Mouse (Mus musculus) kidney, postnatal 0 days (tissue): ENCODE results near the gene Armh1. TPM values are rescaled to one million over a fixed set of nuclear protein-coding genes. Genes with fewer than 3 reads are reported as not detected.

Experiments used
- ATAC-seq: fragments of 200-750 bp; cut with Nextera tagmentation; replicated peaks from 2 replicates; pipeline ENCODE4 v1.8.0; 2017; ENCODE audit warnings: low read depth, moderate number of reproducible peaks, moderate TSS enrichment, moderate library complexity; ENCODE audit not compliant: low FRiP score
- DNase-seq: peaks from one replicate; pipeline ENCODE4 v3.0.0-alpha.2; 2016; ENCODE audit warnings: low spot score
- H3K27ac ChIP-seq: fragments of 300-500 bp; sonication (generic); 2 replicates; pipeline ENCODE4 v1.5.1; 2014; ENCODE audit warnings: mild to moderate bottlenecking
- H3K27me3 ChIP-seq: fragments of 300-500 bp; sonication (generic); 2 replicates; pipeline ENCODE4 v1.6.1; 2014; ENCODE audit warnings: low read length, mixed read lengths; ENCODE audit not compliant: insufficient read depth
- H3K36me3 ChIP-seq: fragments of 300-500 bp; sonication (generic); 2 replicates; pipeline ENCODE4 v1.6.1; 2014; ENCODE audit warnings: low read length, mixed read lengths; ENCODE audit not compliant: insufficient read depth
- H3K4me1 ChIP-seq: fragments of 300-500 bp; sonication (generic); replicated peaks from 2 replicates; pipeline ENCODE4 v1.6.1; 2014; ENCODE audit warnings: antibody characterized with exemption, low read length, mixed read lengths; ENCODE audit not compliant: insufficient read depth
- H3K4me2 ChIP-seq: fragments of 300-500 bp; sonication (generic); 2 replicates; pipeline ENCODE4 v1.6.1; 2014; ENCODE audit warnings: mild to moderate bottlenecking, low read length, moderate library complexity, mixed read lengths
- H3K4me3 ChIP-seq: fragments of 300-500 bp; sonication (generic); replicated peaks from 2 replicates; pipeline ENCODE4 v1.5.1; 2014; ENCODE audit warnings: low read depth, low read length
- H3K9ac ChIP-seq: fragments of 300-500 bp; sonication (generic); 2 replicates; pipeline ENCODE4 v1.6.1; 2014; ENCODE audit warnings: low read depth, low read length
- H3K9me3 ChIP-seq: fragments of 300-500 bp; sonication (generic); replicated peaks from 2 replicates; pipeline ENCODE4 v1.6.1; 2016; ENCODE audit warnings: low read length, inconsistent platforms, mixed read lengths
- CTCF ChIP-seq: IDR thresholded peaks from 2 replicates; pipeline ENCODE4 v1.5.1; 2016; ENCODE audit warnings: antibody characterized with exemption, low read depth, mild to moderate bottlenecking, moderate library complexity
- WGBS: fragments of 180-500 bp; shearing (Covaris S2); extraction: QIAGEN DNeasy Blood & Tissue Kit; methylation state at CpG from one replicate; pipeline ENCODE4 v1.1.7; 2014; 5-methylcytosine and 5-hydroxymethylcytosine counted together
- polyA plus RNA-seq: library from polyadenylated mRNA; unstranded; fragments of >200 nt; fragmentation: Nextera tagmentation; extraction: Ambion mirVana; gene quantifications from 2 replicates; pipeline ENCODE4 v1.2.1, GENCODE M21; 2015

Gene Armh1
- polyA plus RNA-seq, 1 experiment from 2014 or later, result 0.18 TPM

- H3K9ac ChIP-seq, result no peak overlapping the region
- H3K4me3 ChIP-seq, result no peak overlapping the region
- H3K4me2 ChIP-seq, result no peak overlapping the region
- DNase-seq (peak; percentile 93), ATAC-seq (peak; percentile 36; the same call in 1 of the 2 replicates)
- peak; percentile 96 for TF ChIP-seq CTCF
- H3K27ac ChIP-seq, result no peak overlapping the region
- WGBS, result 32% methylated on average over 10 of the region's 10 CpGs
- H3K9me3 ChIP-seq, result no peaks in the 10 kb centered on the region
- 0 out of 2 replicates have a peak, but pooled peaks cover 3% of the 10 kb centered on the region for H3K4me1 ChIP-seq
- H3K27me3 ChIP-seq, result no peaks in the 10 kb centered on the region
- no peaks in the 10 kb centered on the region for H3K36me3 ChIP-seq
Observed at GRCm38 (mm10) chr4:117218517-117219219, 33.3 kb downstream of the Armh1 start.

GRCm38 (mm10) chr4:117217029-117217428 is 34.9 kb downstream of the Armh1 start:
- Histone ChIP-seq H3K27ac (no peak overlapping the region), H3K4me3 (no peak overlapping the region), H3K27me3 (no peaks in the 10 kb centered on the region), H3K9ac (no peak overlapping the region), H3K36me3 (no peaks in the 10 kb centered on the region), H3K4me2 (no peak overlapping the region), H3K4me1 (0 out of 2 replicates have a peak, but pooled peaks cover 3% of the 10 kb centered on the region), H3K9me3 (no peaks in the 10 kb centered on the region)
- no peak for ATAC-seq
- no peak for TF ChIP-seq CTCF
- WGBS, result 72% methylated on average over 5 of the region's 5 CpGs
- no peak for DNase-seq

- no peak for TF ChIP-seq CTCF
- no peaks in the 10 kb centered on the region for H3K27me3 ChIP-seq
- no peaks in the 10 kb centered on the region for H3K9me3 ChIP-seq
- ATAC-seq (no peak), DNase-seq (no peak)
- H3K4me2 ChIP-seq, result no peak overlapping the region
- H3K27ac ChIP-seq, result no peak overlapping the region
- no peak overlapping the region for H3K4me3 ChIP-seq
- 0 out of 2 replicates have a peak, but pooled peaks cover 3% of the 10 kb centered on the region for H3K4me1 ChIP-seq
- H3K9ac ChIP-seq, result no peak overlapping the region
- no peaks in the 10 kb centered on the region for H3K36me3 ChIP-seq
- 83% methylated on average over 6 of the region's 6 CpGs for WGBS
Observed at GRCm38 (mm10) chr4:117214250-117214649, 37.7 kb downstream of the Armh1 start.

GRCm38 (mm10) chr4:117210147-117211074 is 41.5 kb downstream of the Armh1 start:
- peak overlapping the region; percentile 57; the same call in 1 of the 2 replicates for H3K9ac ChIP-seq
- no peaks in the 10 kb centered on the region for H3K9me3 ChIP-seq
- H3K4me3 ChIP-seq, result 0 out of 2 replicates have a peak overlapping the region, but pooled peaks have one; percentile 7
- no peaks in the 10 kb centered on the region for H3K4me1 ChIP-seq
- H3K27me3 ChIP-seq, result no peaks in the 10 kb centered on the region
- DNase-seq, result peak; percentile 88
- H3K4me2 ChIP-seq, result peak overlapping the region; percentile 37
- TF ChIP-seq CTCF, result peak; percentile 85
- peak overlapping the region; percentile 76 for H3K27ac ChIP-seq
- 6% methylated on average over 20 of the region's 20 CpGs for whole genome bisulfite sequencing
- H3K36me3 ChIP-seq, result no peaks in the 10 kb centered on the region
- ATAC-seq, result peak; percentile 71

GRCm38 (mm10) chr4:117209592-117209991 is 42.3 kb downstream of the Armh1 start:
- no peaks in the 10 kb centered on the region for H3K36me3 ChIP-seq
- H3K4me3 ChIP-seq, result no peak overlapping the region
- ATAC-seq, result no peak
- 77% methylated on average over 6 of the region's 6 CpGs for WGBS
- H3K4me2 ChIP-seq, result no peak overlapping the region
- no peak for TF ChIP-seq CTCF
- DNase-seq, result no peak
- no peaks in the 10 kb centered on the region for H3K4me1 ChIP-seq
- no peak overlapping the region for H3K27ac ChIP-seq
- no peak overlapping the region for H3K9ac ChIP-seq
- H3K27me3 ChIP-seq, result no peaks in the 10 kb centered on the region
- H3K9me3 ChIP-seq, result no peaks in the 10 kb centered on the region

GRCm38 (mm10) chr4:117202992-117203354 is 49.0 kb downstream of the Armh1 start:
- WGBS, result 71% methylated on average over 4 of the region's 4 CpGs
- Histone ChIP-seq H3K4me1 (no peaks in the 10 kb centered on the region), H3K27me3 (no peaks in the 10 kb centered on the region), H3K27ac (peak overlapping the region; percentile 81), H3K4me2 (peak overlapping the region; percentile 57; the same call in 1 of the 2 replicates), H3K9me3 (no peaks in the 10 kb centered on the region), H3K4me3 (no peak overlapping the region), H3K9ac (no peak overlapping the region), H3K36me3 (no peaks in the 10 kb centered on the region)
- no peak for TF ChIP-seq CTCF
- DNase-seq (no peak), ATAC-seq (peak; percentile 8; the same call in 1 of the 2 replicates)
